Mouse (Mus musculus) G1E-ER4 (cell line): ENCODE data around the gene Nemf. TPM values are rescaled to one million over a fixed set of nuclear protein-coding genes. Genes with fewer than 3 reads are reported as not detected.

ENCODE experiments used
- GATA1 ChIP-seq: IDR thresholded peaks from one replicate; pipeline ENCODE4 v1.8.0; 2012; ENCODE audit warnings: low read length, inconsistent platforms
- polyA plus RNA-seq: library from polyadenylated mRNA; stranded (reverse); fragments of >175 nt; gene quantifications from 2 replicates; pipeline ENCODE4 v1.2.3, GENCODE M21; 2012

Nemf gene
- polyA plus RNA-seq, 1 experiment = 2.1 TPM

GRCm38 (mm10) chr12:69349928-69350327, 7.0 kb downstream of the Nemf start:
- TF ChIP-seq GATA1 = no peak

DNA sequence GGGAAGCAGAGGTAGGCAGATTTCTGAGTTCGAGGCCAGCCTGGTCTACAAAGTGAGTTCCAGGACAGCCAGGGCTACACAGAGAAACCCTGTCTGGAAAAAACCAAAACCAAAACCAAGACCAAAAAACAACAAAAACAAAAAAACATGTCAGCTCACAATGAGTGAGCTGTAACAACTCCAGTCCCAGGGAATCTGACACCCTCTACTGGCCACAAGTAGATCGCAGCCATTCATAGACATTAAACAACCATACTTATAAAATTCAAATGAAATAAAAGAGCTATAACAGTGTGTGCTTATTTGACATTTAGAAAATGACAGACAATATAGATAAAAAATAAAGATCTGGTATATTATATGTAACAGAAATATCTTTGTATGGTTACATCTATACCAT, 23.4 kb downstream of the Nemf start:
- TF ChIP-seq GATA1 = no peak

GRCm38 (mm10) chr12:69332147-69332546, 24.8 kb downstream of the Nemf start:
- TF ChIP-seq GATA1 = no peak

DNA sequence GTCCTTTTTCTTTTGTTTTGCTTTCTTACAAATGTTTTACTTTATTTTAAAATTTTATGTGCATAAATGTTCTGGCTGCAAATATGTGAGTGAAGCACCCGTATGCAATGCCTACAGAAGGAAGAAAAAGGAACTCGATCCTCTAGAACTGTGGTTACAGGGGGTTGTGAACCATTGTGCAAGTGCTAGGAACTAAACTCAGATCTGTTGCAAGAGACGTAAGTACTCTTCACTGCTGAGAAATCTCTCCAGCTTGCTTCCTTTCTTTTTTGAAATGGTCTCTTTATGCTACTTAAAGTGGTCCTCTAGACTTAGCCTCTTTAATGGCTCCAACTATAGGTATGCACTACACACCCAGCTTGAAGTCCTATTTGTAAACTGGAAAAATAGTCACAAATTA, 25.8 kb downstream of the Nemf start:
- no peak for TF ChIP-seq GATA1

GRCm38 (mm10) chr12:69318431-69318830, 38.5 kb downstream of the Nemf start:
- TF ChIP-seq GATA1 = no peak

GRCm38 (mm10) chr12:69309659-69310058, 47.3 kb downstream of the Nemf start:
- no peak for TF ChIP-seq GATA1

DNA sequence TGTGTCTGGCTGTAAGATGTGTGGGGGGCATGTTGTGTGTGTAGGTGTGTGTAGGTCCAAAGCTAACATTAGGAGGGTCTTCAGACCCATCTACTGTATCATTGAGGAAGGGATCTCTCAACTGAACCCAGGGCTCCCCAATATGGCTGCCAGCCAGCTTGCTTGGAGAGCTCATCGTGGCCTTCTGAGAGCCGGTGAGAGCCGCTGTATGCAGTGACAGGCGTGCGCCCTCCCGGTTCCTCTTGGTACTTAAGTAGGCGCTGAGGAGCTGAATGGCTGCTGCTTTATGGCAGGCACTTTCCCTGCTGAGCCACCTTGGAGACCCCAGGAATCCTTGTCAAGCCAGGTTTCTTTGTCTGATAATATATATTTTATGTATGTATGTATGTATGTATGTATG, 50.6 kb downstream of the Nemf start:
- TF ChIP-seq GATA1 = no peak

GRCm38 (mm10) chr12:69304051-69304450, 52.9 kb downstream of the Nemf start:
- TF ChIP-seq GATA1 = no peak

DNA sequence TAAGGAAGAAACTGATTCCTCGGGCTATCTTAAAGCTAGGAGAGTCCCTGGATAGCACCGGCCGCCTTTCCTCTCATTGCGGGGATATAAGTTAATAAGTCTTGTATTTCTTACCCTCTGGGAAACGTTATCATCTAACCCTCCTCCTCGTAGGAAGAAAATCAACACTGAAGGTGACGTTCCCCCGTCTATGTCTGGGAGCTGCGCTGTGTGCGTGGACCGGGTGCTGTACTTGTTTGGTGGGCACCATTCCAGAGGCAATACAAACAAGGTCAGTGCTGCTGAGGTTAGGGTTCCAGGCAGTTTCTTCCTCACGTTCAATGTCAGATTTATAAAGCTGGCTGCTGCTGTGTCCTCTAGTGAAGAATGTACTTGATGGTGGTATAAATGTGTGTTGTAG, 54.8 kb downstream of the Nemf start:
- TF ChIP-seq GATA1 = no peak

GRCm38 (mm10) chr12:69300391-69300790, 56.6 kb downstream of the Nemf start:
- no peak for TF ChIP-seq GATA1

DNA sequence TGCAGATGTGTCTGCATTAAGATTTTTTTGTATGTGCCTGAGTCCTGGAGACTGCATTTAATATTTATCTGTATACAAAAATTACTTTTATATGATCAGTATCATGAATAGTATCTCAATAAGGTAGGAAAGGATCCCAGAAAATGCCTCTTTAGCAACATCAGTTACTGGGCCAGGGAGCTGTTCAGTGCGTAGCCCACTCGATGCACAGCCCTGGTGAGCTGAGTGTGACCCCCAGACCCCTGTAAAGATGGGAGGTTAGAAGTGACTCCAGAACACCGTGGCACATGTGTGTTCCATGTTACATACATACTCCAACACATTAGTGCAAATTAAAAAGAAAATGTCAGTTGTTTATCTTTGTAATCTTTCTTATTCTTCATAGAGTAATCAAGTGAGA, 57.1 kb downstream of the Nemf start:
- no peak for TF ChIP-seq GATA1

DNA sequence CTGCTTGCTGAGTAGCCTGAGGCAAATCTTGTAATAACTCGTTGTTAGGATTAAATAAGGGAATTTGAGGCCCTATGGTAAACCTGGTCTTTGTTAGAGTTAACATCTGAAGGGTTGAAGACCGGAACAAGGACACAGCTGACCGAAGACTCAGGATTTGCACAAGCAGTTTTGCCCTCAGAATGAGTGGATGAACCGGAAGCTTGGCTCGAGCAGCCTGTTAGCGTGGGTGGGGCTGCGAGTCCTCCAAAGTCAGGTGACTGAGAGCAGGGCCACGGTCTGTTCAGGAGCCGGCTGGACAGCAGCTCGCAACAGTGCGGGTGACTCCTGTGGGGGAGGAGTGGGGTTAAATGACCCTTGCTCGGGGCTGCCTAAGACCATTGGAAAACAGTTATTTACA, 57.7 kb downstream of the Nemf start:
- no peak for TF ChIP-seq GATA1

DNA sequence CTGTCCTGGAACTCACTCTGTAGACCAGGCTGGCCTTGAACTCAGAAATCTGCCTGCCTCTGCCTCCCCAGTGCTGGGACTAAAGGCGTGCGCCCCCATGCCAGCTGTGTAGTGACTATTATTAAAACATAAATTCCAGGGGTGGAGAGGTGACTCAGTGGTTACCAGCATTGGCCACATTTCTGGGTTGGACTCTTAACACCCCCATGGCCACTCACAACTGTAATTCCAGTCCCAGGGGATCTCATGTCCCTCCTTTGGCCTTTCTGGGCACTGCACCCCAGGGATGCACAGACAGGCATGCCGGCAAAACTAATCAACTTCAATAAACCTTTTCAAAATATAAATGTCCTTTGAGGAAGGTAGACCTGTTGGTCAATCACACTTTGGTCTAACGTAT, 58.7 kb downstream of the Nemf start:
- no peak for TF ChIP-seq GATA1

GRCm38 (mm10) chr12:69297411-69298150, 59.4 kb downstream of the Nemf start:
- TF ChIP-seq GATA1 = no peak

GRCm38 (mm10) chr12:69296511-69297410, 60.2 kb downstream of the Nemf start, which contains the start of gene Klhdc2:
Gene Klhdc2 (plus strand): TSS chr12:69296681.
- no peak for TF ChIP-seq GATA1

DNA sequence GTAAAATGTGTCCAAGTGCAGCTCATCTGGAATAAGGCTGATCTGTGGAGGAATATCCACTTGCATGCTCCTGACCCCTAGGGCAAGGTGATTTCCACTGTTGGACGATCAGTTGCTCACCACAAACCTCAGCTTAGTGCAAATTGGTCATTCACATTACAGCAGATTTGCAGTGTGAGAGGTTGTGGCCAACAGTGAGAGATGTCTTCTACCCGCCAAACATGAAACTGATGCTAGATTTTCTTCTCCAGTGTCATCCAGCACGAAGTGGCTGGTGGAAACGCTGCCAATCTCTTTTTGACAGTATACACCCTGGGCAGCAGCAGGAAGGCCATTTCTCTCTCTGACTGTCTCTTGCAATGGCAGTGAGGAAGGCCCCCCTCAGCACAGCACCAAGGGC, 61.3 kb downstream of the Nemf start:
- TF ChIP-seq GATA1 = no peak

- no peak for TF ChIP-seq GATA1
These were observed 62.0 kb downstream of the Nemf start for GRCm38 (mm10) chr12:69294936-69295335.

DNA sequence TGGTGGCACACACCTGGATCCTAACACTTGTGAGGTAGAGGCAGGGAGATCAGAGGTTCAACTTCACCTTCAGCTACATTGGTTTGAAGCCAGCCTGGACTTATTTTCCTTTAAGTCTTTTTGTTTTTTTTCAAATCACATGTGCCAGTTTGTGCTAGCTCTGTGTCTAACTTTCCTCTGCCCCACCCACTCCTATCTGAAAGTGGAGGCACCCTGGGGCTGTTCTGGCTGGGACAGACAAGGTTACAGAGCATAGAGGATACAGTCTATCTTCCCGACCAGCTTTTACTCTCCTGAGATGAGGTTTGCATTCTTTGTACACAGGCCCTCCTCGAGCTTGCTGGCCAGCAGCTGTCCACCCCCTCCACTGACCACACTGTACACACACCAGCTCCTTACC, 63.1 kb downstream of the Nemf start:
- TF ChIP-seq GATA1 = no peak
